8 mouse cellular contexts compared by ENCODE assay signal in the genomic region with DNA sequence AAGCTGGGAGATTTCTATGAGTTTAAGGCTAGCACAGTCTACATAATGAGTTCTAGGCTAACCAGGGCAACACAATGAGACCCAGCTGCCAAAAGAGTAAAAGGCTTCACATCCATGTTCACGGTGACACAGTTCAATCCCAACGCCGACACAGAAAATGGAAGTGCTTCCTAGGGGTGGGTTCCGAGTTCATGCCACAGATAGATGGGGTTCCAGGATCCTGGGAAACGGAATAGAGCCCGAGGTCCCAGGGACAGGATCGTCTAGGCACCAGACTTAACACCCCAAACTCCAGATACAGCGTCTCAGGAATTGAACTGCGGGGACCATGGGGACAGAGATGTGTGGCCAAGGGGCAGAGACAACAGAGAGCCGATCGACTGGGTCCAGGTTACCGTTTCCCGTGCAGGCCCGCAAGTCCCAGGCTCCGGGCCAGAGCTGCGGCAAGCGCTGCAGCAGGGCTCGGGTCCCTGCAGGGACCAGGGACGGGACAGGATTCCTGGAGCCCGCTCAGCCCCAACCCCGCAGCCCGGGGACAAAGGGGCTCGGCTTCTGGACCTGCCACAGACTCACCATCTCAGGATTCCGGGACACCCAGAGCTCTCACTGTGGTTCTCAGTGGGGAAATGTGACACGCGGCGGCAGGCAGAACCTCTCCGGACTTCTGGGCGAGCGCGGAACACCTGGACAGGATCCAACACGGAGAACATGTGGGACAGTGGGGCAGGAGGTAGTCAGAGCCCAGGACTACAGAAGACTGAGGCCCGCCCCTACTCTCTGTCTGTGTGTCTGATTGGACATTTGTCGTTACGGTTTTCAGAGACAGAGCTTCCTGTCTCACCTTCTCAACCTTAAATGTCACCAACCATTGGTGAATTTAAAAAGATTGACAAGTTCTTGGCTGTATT. TPM values are rescaled to one million over a fixed set of nuclear protein-coding genes. Genes with fewer than 3 reads are reported as not detected.
A peak's percentile ranks its signal among the peaks of the same experiment; 100 is the strongest.
DNase-seq lines count a peak whose midpoint lies in the region; ATAC-seq lines count a peak whose summit lies in the region.

TSS of gene Zfp599 (minus strand) at position 712 of the 908 bp plus-strand sequence.

- H3K4me2 ChIP-seq in hindbrain, embryonic 11.5 days (replicated peaks; ENCODE audit: low read depth, low read length), result peak within 1 kb of the TSS; percentile 59
- H3K4me2 ChIP-seq in lung, embryonic 16.5 days (ENCODE audit: low read depth, low read length), result peak within 1 kb of the TSS; percentile 60

- H3K4me1 ChIP-seq in hindbrain, embryonic 11.5 days (replicated peaks; ENCODE audit: control insufficient read depth, insufficient read depth, low read length), result no peaks in the 10 kb centered on the region
- H3K4me1 ChIP-seq in lung, embryonic 16.5 days (replicated peaks; ENCODE audit: control insufficient read depth, insufficient read depth, low read length), result no peaks in the 10 kb centered on the region

- H3K9ac ChIP-seq in hindbrain, embryonic 11.5 days (ENCODE audit: low read depth, low read length), result peak within 1 kb of the TSS; percentile 71
- peak within 1 kb of the TSS; percentile 80 for H3K9ac ChIP-seq in lung, embryonic 16.5 days (ENCODE audit: low read length)

- ATAC-seq in frontal cortex, adult (ENCODE audit: low TSS enrichment), result peak; percentile 100
- peak; percentile 88 for ATAC-seq in hindbrain, embryonic 11.5 days (ENCODE audit: low FRiP score)
- peak; percentile 97 for ATAC-seq in lung, embryonic 16.5 days (ENCODE audit: low read depth)

- H3K27me3 ChIP-seq in hindbrain, embryonic 11.5 days (ENCODE audit: control insufficient read depth, insufficient read depth, low read length), result no peaks in the 10 kb centered on the region
- no peaks in the 10 kb centered on the region for H3K27me3 ChIP-seq in lung, embryonic 16.5 days (ENCODE audit: control insufficient read depth, insufficient read depth, low read depth, low read length)

- H3K27ac ChIP-seq in hindbrain, embryonic 11.5 days (ENCODE audit: low read depth, low read length), result no peak within 1 kb of the TSS
- H3K27ac ChIP-seq in lung, embryonic 16.5 days (ENCODE audit: low read length), result no peak within 1 kb of the TSS

- H3K36me3 ChIP-seq in hindbrain, embryonic 11.5 days (ENCODE audit: control insufficient read depth, insufficient read depth, low read length), result no peaks in the 10 kb centered on the region
- peaks cover 9% of the 10 kb centered on the region for H3K36me3 ChIP-seq in lung, embryonic 16.5 days (ENCODE audit: control insufficient read depth, insufficient read depth, low read length)

- 0 out of 2 replicates have a peak, but pooled peaks cover 3% of the 10 kb centered on the region for H3K9me3 ChIP-seq in hindbrain, embryonic 11.5 days (ENCODE audit: control insufficient read depth, low read length)
- H3K9me3 ChIP-seq in lung, embryonic 16.5 days (ENCODE audit: control insufficient read depth, low read length), result peaks cover 7% of the 10 kb centered on the region; the same call in 1 of the 2 replicates

- WGBS in hindbrain, embryonic 11.5 days, result 2% methylated on average over 35 of the region's 35 CpGs
- WGBS in lung, embryonic 16.5 days, result 1% methylated on average over 35 of the region's 35 CpGs

- DNase-seq in NIH3T3 (ENCODE audit: low read depth), result peak; percentile 75
- DNase-seq in cerebellum, adult 9-11 months, result peak; percentile 86
- peak; percentile 64 for DNase-seq in hindbrain, embryonic 11.5 days (ENCODE audit: low spot score)
- DNase-seq in layer of hippocampus, adult 9-11 months, result peak; percentile 72
- peak; percentile 44 for DNase-seq in ovary, postnatal 10 days (ENCODE audit: low spot score)
- DNase-seq in thymus, postnatal 10 days (ENCODE audit: low spot score in 2 of 2), result peak; percentile 61 to 65

- peak within 1 kb of the TSS; percentile 56 for H3K4me3 ChIP-seq in hindbrain, embryonic 11.5 days (ENCODE audit: low read depth, low read length)
- peak within 1 kb of the TSS; percentile 57 for H3K4me3 ChIP-seq in lung, embryonic 16.5 days (ENCODE audit: low read length)

RNA-seq across cellular contexts. Expression of gene Zfp599, which starts in this region (rescaled TPM):
- polyA plus RNA-seq in hindbrain, embryonic 11.5 days (2014; fragmentation: Nextera tagmentation; extraction: Ambion mirVana), result 7.1 and 8.1 TPM in 2 replicates
- 4.3 and 5.3 TPM in 2 replicates for polyA plus RNA-seq in lung, embryonic 16.5 days (2015; fragmentation: Nextera tagmentation; extraction: Ambion mirVana)
